ENCODE assay signal across 10 mouse cellular contexts in the genomic region with DNA sequence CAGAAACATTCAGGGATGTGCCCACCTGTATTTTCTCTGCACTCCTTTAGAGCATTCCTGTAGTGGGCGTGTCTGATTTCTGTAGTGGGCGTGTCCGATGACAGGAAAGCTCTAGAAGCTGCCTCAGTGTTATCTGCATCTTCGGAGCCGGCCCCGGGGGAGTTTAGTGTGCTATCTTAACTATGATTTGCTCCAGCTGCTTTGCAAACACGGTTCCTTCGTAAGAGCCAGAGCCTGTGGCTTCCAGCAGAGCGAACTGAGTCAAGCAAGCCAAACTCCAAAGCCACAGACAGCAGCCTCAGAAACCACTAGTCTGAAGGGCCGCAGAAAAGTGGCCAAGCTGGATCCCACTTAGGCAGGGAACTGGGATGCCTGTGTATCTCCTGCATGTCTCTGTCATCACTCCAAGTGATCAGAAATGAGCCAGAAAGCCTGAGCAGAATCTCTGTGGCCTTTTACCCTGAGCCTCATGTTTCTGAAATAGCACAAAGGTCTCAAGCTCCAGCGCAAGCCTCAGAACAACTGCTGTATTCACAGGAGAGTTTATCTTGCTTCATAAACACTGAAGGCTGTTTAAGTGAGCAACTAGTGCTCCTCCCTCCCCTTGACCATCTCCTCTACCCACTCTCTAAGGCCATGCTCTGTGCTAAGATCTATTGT. TPM values are rescaled to one million over a fixed set of nuclear protein-coding genes. Genes with fewer than 3 reads are reported as not detected.
DNase-seq lines count a peak whose midpoint lies in the region; ATAC-seq lines count a peak whose summit lies in the region.
"Had no signal": no experiment of that assay in that cellular context is flagged by ENCODE, and none has a peak within 500 bp of the region (broad histone marks: within the 10 kb centered on the region; RNA-seq: fewer than 3 reads in every experiment).

No protein-coding gene starts in this region.

- no peak overlapping the region for H3K4me2 ChIP-seq in hindbrain, embryonic 12.5 days (replicated peaks)
- H3K4me2 ChIP-seq: midbrain, embryonic 12.5 days had no signal

- ATAC-seq in hindbrain, embryonic 12.5 days (ENCODE audit: low FRiP score), result no peak

- no peak overlapping the region for H3K4me3 ChIP-seq in hindbrain, embryonic 12.5 days
- H3K4me3 ChIP-seq: midbrain, embryonic 12.5 days had no signal

- DNase-seq in ovary, postnatal 36 days (ENCODE audit: low spot score), result peak; percentile 35
- no peak for DNase-seq in ovary, postnatal 14 days (ENCODE audit: low spot score)
- DNase-seq in heart, adult 9 months (ENCODE audit: low spot score in 2 of 2), result peak; percentile 79 to 81
- DNase-seq in kidney, postnatal 36 days, result peak; percentile 35 to 36
- DNase-seq in urinary bladder, postnatal 4 days (ENCODE audit: low spot score in 2 of 2), result peak; percentile 46 to 63
- no peak for DNase-seq in adrenal gland, adult 2 months
- no peak for DNase-seq in frontal cortex, adult 2 months (ENCODE audit: extremely low spot score in 1 of 2, low spot score in 1 of 2)
- DNase-seq: cerebellum, postnatal 25 days had no signal

- H3K36me3 ChIP-seq in hindbrain, embryonic 12.5 days, result no peaks in the 10 kb centered on the region
- H3K36me3 ChIP-seq: midbrain, embryonic 12.5 days had no signal

- no peaks in the 10 kb centered on the region for H3K27me3 ChIP-seq in hindbrain, embryonic 12.5 days
- H3K27me3 ChIP-seq: midbrain, embryonic 12.5 days had no signal

- no peak overlapping the region for H3K27ac ChIP-seq in hindbrain, embryonic 12.5 days
- H3K27ac ChIP-seq: midbrain, embryonic 12.5 days had no signal

- 59% methylated on average over 11 of the region's 11 CpGs for WGBS in hindbrain, embryonic 12.5 days

- no peak overlapping the region for H3K9ac ChIP-seq in hindbrain, embryonic 12.5 days
- H3K9ac ChIP-seq: midbrain, embryonic 12.5 days had no signal

- no peaks in the 10 kb centered on the region for H3K9me3 ChIP-seq in hindbrain, embryonic 12.5 days (replicated peaks)
- H3K9me3 ChIP-seq: midbrain, embryonic 12.5 days had no signal

- H3K4me1 ChIP-seq in hindbrain, embryonic 12.5 days, result no peaks in the 10 kb centered on the region
- H3K4me1 ChIP-seq: midbrain, embryonic 12.5 days had no signal

RNA-seq across cellular contexts. Expression of gene Akap2, which starts 55.5 kb away (rescaled TPM):
- 100 to 1,000 TPM in 1 of 2 experiments, 10 to 100 TPM in 1; 99.1 to 186 TPM for total RNA-seq in adrenal gland, adult 2 months (2021)
- polyA plus RNA-seq in adrenal gland, adult 2 months (2012; rRNA removed), result 56.4 and 60.7 TPM in 2 replicates
- 29.9 and 31.5 TPM in 2 replicates for polyA plus RNA-seq in hindbrain, embryonic 12.5 days (2016; fragmentation: Nextera tagmentation; extraction: Ambion mirVana)
- 22.0 and 22.8 TPM in 2 replicates for polyA plus RNA-seq in frontal cortex, adult 2 months (2012; rRNA removed)

Comparison
In these comparisons a context has a peak if more than half of its experiments do, and no peak if none do; other contexts are left out.
1. DNase-seq: peak in ovary, postnatal 36 days (single experiment), heart, adult 9 months (2 of 2), kidney, postnatal 36 days (2 of 2) and urinary bladder, postnatal 4 days (2 of 2); none in ovary, postnatal 14 days (single experiment), adrenal gland, adult 2 months (single experiment) and frontal cortex, adult 2 months (0 of 2).